Mouse (Mus musculus): ENCODE results near the gene Ttll9.

GRCm38 (mm10) chr2:153051095-153051494, 88.8 kb downstream of the Ttll9 start:
- no peak for TF ChIP-seq CTCF (IDR thresholded peaks at IDR 0.05; ENCODE audit: low read depth)
- no peak for TF ChIP-seq EP300 (IDR thresholded peaks at IDR 0.05; ENCODE audit: low read depth)

Data from liver, embryonic 14.5 days (tissue).